Mouse (Mus musculus): ENCODE measurements at regions not wholly inside any gene's neighbourhood (a gene's known extent, or its start where the extent isn't known, plus 50 kb on each side); places are given as distances from the start of the nearest gene placed in this dataset.

- peak; percentile 60; the same call in 1 of the 2 replicates for ATAC-seq (ENCODE audit: low read depth)
- Histone ChIP-seq H3K4me3 (ENCODE audit: low read depth, low read length) (no peak overlapping the region), H3K9me3 (ENCODE audit: control insufficient read depth, low read length) (no peaks in the 10 kb centered on the region), H3K36me3 (ENCODE audit: control insufficient read depth, insufficient read depth, low read length) (no peaks in the 10 kb centered on the region), H3K9ac (ENCODE audit: low read depth, low read length) (no peak overlapping the region), H3K4me1 (ENCODE audit: control insufficient read depth, insufficient read depth, low read length) (no peaks in the 10 kb centered on the region), H3K27ac (replicated peaks; ENCODE audit: low read depth, low read length) (no peak overlapping the region), H3K27me3 (replicated peaks; ENCODE audit: control insufficient read depth, insufficient read depth, low read length) (no peaks in the 10 kb centered on the region), H3K4me2 (ENCODE audit: low read depth, low read length) (no peak overlapping the region)
- WGBS: 70% methylated on average over 11 of the region's 11 CpGs
- DNase-seq (ENCODE audit: low spot score): peak; percentile 17
Observed at GRCm38 (mm10) chr10:6685308-6686080, 72.8 kb upstream of the Oprm1 start.

- ATAC-seq (ENCODE audit: low read depth) (no peak), DNase-seq (ENCODE audit: low spot score) (no peak)
- no peak overlapping the region for H3K27ac ChIP-seq (replicated peaks; ENCODE audit: low read depth, low read length)
- no peaks in the 10 kb centered on the region for H3K36me3 ChIP-seq (ENCODE audit: control insufficient read depth, insufficient read depth, low read length)
- WGBS: 60% methylated on average over 1 of the region's 1 CpGs
- no peak overlapping the region for H3K4me3 ChIP-seq (ENCODE audit: low read depth, low read length)
- no peaks in the 10 kb centered on the region for H3K9me3 ChIP-seq (ENCODE audit: control insufficient read depth, low read length)
- H3K9ac ChIP-seq (ENCODE audit: low read depth, low read length): no peak overlapping the region
- no peaks in the 10 kb centered on the region for H3K4me1 ChIP-seq (ENCODE audit: control insufficient read depth, insufficient read depth, low read length)
- H3K4me2 ChIP-seq (ENCODE audit: low read depth, low read length): no peak overlapping the region
- H3K27me3 ChIP-seq (replicated peaks; ENCODE audit: control insufficient read depth, insufficient read depth, low read length): no peaks in the 10 kb centered on the region
Observed at GRCm38 (mm10) chr10:6686081-6686474, 72.2 kb upstream of the Oprm1 start.

Data from embryonic facial prominence, embryonic 14.5 days (tissue).